Mouse (Mus musculus): Measurements from ENCODE around the gene Esrrb.

GRCm38 (mm10) chr12:86475994-86476393, 115.1 kb downstream of the Esrrb start:
- no peak for TF ChIP-seq CTCF (IDR thresholded peaks at IDR 0.05)
- TF ChIP-seq POLR2A (IDR thresholded peaks at IDR 0.05; ENCODE audit: insufficient read depth, low read depth, low read length), result no peak
